Mouse (Mus musculus) hindbrain, embryonic 12.5 days (tissue): ENCODE data around the gene Fgfr1op2. TPM values are rescaled to one million over a fixed set of nuclear protein-coding genes. Genes with fewer than 3 reads are reported as not detected.

Experiments
- ATAC-seq: fragments of 200-750 bp; cut with Nextera tagmentation; 2 replicates; pipeline ENCODE4 v1.8.0; 2017; ENCODE audit warnings: moderate TSS enrichment; ENCODE audit not compliant: low FRiP score
- H3K27ac ChIP-seq: fragments of 300-500 bp; sonication (generic); 2 replicates; pipeline ENCODE4 v1.5.1; 2016; ENCODE audit warnings: mild to moderate bottlenecking
- H3K27me3 ChIP-seq: fragments of 300-500 bp; sonication (generic); 2 replicates; pipeline ENCODE4 v1.6.1; 2016; ENCODE audit warnings: mild to moderate bottlenecking
- H3K36me3 ChIP-seq: fragments of 300-500 bp; sonication (generic); 2 replicates; pipeline ENCODE4 v1.6.1; 2016; ENCODE audit warnings: mild to moderate bottlenecking
- H3K4me1 ChIP-seq: fragments of 300-500 bp; sonication (generic); 2 replicates; pipeline ENCODE4 v1.6.1; 2016
- H3K4me2 ChIP-seq: fragments of 300-500 bp; sonication (generic); replicated peaks from 2 replicates; pipeline ENCODE4 v1.6.1; 2016; ENCODE audit warnings: mild to moderate bottlenecking
- H3K4me3 ChIP-seq: fragments of 300-500 bp; sonication (generic); 2 replicates; pipeline ENCODE4 v1.5.1; 2016; ENCODE audit warnings: mild to moderate bottlenecking
- H3K9ac ChIP-seq: fragments of 300-500 bp; sonication (generic); 2 replicates; pipeline ENCODE4 v1.6.1; 2016; ENCODE audit warnings: mild to moderate bottlenecking, moderate library complexity
- H3K9me3 ChIP-seq: fragments of 300-500 bp; sonication (generic); replicated peaks from 2 replicates; pipeline ENCODE4 v1.6.1; 2016; ENCODE audit warnings: mild to moderate bottlenecking
- WGBS: fragments of 180-500 bp; shearing (Covaris S2); methylation state at CpG from one replicate; pipeline ENCODE4 v1.1.7; 2016; 5-methylcytosine and 5-hydroxymethylcytosine counted together
- polyA plus RNA-seq: library from polyadenylated mRNA; unstranded; fragments of >200 nt; fragmentation: Nextera tagmentation; extraction: Ambion mirVana; gene quantifications from 2 replicates; pipeline ENCODE4 v1.2.1, GENCODE M21; 2016

The Fgfr1op2 gene
- polyA plus RNA-seq, 1 experiment from 2014 or later, result 73.9 TPM

- 93% methylated on average over 7 of the region's 7 CpGs for WGBS
- Histone ChIP-seq H3K9ac (no peak overlapping the region), H3K27ac (no peak overlapping the region), H3K4me1 (no peaks in the 10 kb centered on the region), H3K4me3 (no peak overlapping the region), H3K27me3 (no peaks in the 10 kb centered on the region), H3K9me3 (no peaks in the 10 kb centered on the region), H3K36me3 (peaks cover 54% of the 10 kb centered on the region), H3K4me2 (no peak overlapping the region)
- no peak for ATAC-seq
Measured at GRCm38 (mm10) chr6:146611897-146612296, 34.9 kb downstream of the Fgfr1op2 start.

GRCm38 (mm10) chr6:146612736-146613135 is 35.7 kb downstream of the Fgfr1op2 start:
- H3K27me3 ChIP-seq, result no peaks in the 10 kb centered on the region
- H3K9me3 ChIP-seq, result no peaks in the 10 kb centered on the region
- H3K4me1 ChIP-seq, result no peaks in the 10 kb centered on the region
- no peak overlapping the region for H3K27ac ChIP-seq
- 92% methylated on average over 5 of the region's 5 CpGs for WGBS
- ATAC-seq, result no peak
- no peak overlapping the region for H3K9ac ChIP-seq
- H3K4me2 ChIP-seq, result no peak overlapping the region
- peaks cover 55% of the 10 kb centered on the region for H3K36me3 ChIP-seq
- no peak overlapping the region for H3K4me3 ChIP-seq

GRCm38 (mm10) chr6:146613907-146614306 is 36.9 kb downstream of the Fgfr1op2 start:
- no peak overlapping the region for H3K9ac ChIP-seq
- WGBS, result 92% methylated on average over 5 of the region's 5 CpGs
- no peak overlapping the region for H3K4me3 ChIP-seq
- H3K4me1 ChIP-seq, result no peaks in the 10 kb centered on the region
- H3K4me2 ChIP-seq, result no peak overlapping the region
- no peak overlapping the region for H3K27ac ChIP-seq
- peaks cover 66% of the 10 kb centered on the region for H3K36me3 ChIP-seq
- no peaks in the 10 kb centered on the region for H3K27me3 ChIP-seq
- H3K9me3 ChIP-seq, result no peaks in the 10 kb centered on the region
- no peak for ATAC-seq

- no peak overlapping the region for H3K4me3 ChIP-seq
- H3K27me3 ChIP-seq, result no peaks in the 10 kb centered on the region
- 91% methylated on average over 5 of the region's 5 CpGs for WGBS
- no peak overlapping the region for H3K27ac ChIP-seq
- H3K36me3 ChIP-seq, result peaks cover 62% of the 10 kb centered on the region
- ATAC-seq, result no peak
- H3K4me1 ChIP-seq, result no peaks in the 10 kb centered on the region
- H3K9me3 ChIP-seq, result no peaks in the 10 kb centered on the region
- no peak overlapping the region for H3K9ac ChIP-seq
- H3K4me2 ChIP-seq, result no peak overlapping the region
Measured at GRCm38 (mm10) chr6:146614541-146614940, 37.5 kb downstream of the Fgfr1op2 start.

- Histone ChIP-seq H3K4me1 (no peaks in the 10 kb centered on the region), H3K27me3 (no peaks in the 10 kb centered on the region), H3K4me3 (no peak overlapping the region), H3K36me3 (peaks cover 57% of the 10 kb centered on the region), H3K9me3 (no peaks in the 10 kb centered on the region), H3K4me2 (no peak overlapping the region), H3K9ac (no peak overlapping the region), H3K27ac (no peak overlapping the region)
- 93% methylated on average over 8 of the region's 8 CpGs for WGBS
- ATAC-seq, result no peak
Measured at GRCm38 (mm10) chr6:146615891-146616290, 38.9 kb downstream of the Fgfr1op2 start.

GRCm38 (mm10) chr6:146616670-146617069 is 39.7 kb downstream of the Fgfr1op2 start:
- no peak overlapping the region for H3K27ac ChIP-seq
- H3K27me3 ChIP-seq, result no peaks in the 10 kb centered on the region
- WGBS, result 93% methylated on average over 2 of the region's 2 CpGs
- no peaks in the 10 kb centered on the region for H3K9me3 ChIP-seq
- no peak overlapping the region for H3K9ac ChIP-seq
- peaks cover 57% of the 10 kb centered on the region for H3K36me3 ChIP-seq
- no peak for ATAC-seq
- H3K4me1 ChIP-seq, result no peaks in the 10 kb centered on the region
- no peak overlapping the region for H3K4me3 ChIP-seq
- no peak overlapping the region for H3K4me2 ChIP-seq

- Histone ChIP-seq H3K4me1 (peaks cover 2% of the 10 kb centered on the region), H3K9ac (no peak overlapping the region), H3K9me3 (no peaks in the 10 kb centered on the region), H3K36me3 (no peaks in the 10 kb centered on the region), H3K27me3 (no peaks in the 10 kb centered on the region), H3K4me2 (no peak overlapping the region), H3K4me3 (no peak overlapping the region), H3K27ac (no peak overlapping the region)
- WGBS, result 59% methylated on average over 3 of the region's 3 CpGs
- 0 out of 2 replicates have a peak, but pooled peaks have one; percentile 46 for ATAC-seq
Measured at GRCm38 (mm10) chr6:146628123-146628522, 51.1 kb downstream of the Fgfr1op2 start.

GRCm38 (mm10) chr6:146629781-146630756 is 53.1 kb downstream of the Fgfr1op2 start:
- H3K4me2 ChIP-seq, result no peak overlapping the region
- 86% methylated on average over 9 of the region's 9 CpGs for WGBS
- no peaks in the 10 kb centered on the region for H3K36me3 ChIP-seq
- no peak for ATAC-seq
- H3K27me3 ChIP-seq, result no peaks in the 10 kb centered on the region
- no peaks in the 10 kb centered on the region for H3K9me3 ChIP-seq
- H3K4me3 ChIP-seq, result no peak overlapping the region
- H3K4me1 ChIP-seq, result peaks cover 11% of the 10 kb centered on the region
- H3K27ac ChIP-seq, result no peak overlapping the region
- no peak overlapping the region for H3K9ac ChIP-seq

- peaks cover 11% of the 10 kb centered on the region for H3K4me1 ChIP-seq
- no peaks in the 10 kb centered on the region for H3K27me3 ChIP-seq
- H3K9me3 ChIP-seq, result no peaks in the 10 kb centered on the region
- no peak overlapping the region for H3K4me3 ChIP-seq
- no peak overlapping the region for H3K27ac ChIP-seq
- no peak for ATAC-seq
- H3K9ac ChIP-seq, result no peak overlapping the region
- H3K36me3 ChIP-seq, result no peaks in the 10 kb centered on the region
- WGBS, result 88% methylated on average over 4 of the region's 4 CpGs
- no peak overlapping the region for H3K4me2 ChIP-seq
Measured at GRCm38 (mm10) chr6:146630961-146631360, 54.0 kb downstream of the Fgfr1op2 start.

- 71% methylated on average over 8 of the region's 8 CpGs for WGBS
- no peak for ATAC-seq
Measured at GRCm38 (mm10) chr6:146631847-146632246, 54.8 kb downstream of the Fgfr1op2 start.

GRCm38 (mm10) chr6:146632403-146632802 is 55.4 kb downstream of the Fgfr1op2 start:
- Histone ChIP-seq H3K9me3 (no peaks in the 10 kb centered on the region), H3K27me3 (no peaks in the 10 kb centered on the region), H3K27ac (no peak overlapping the region), H3K36me3 (no peaks in the 10 kb centered on the region), H3K4me3 (no peak overlapping the region), H3K9ac (no peak overlapping the region; the same call in 1 of the 2 replicates), H3K4me1 (peaks cover 11% of the 10 kb centered on the region), H3K4me2 (no peak overlapping the region)
- WGBS, result 87% methylated on average over 9 of the region's 9 CpGs
- no peak for ATAC-seq

More at GRCm38 (mm10) chr6:146631847-146632246, 54.8 kb downstream of the Fgfr1op2 start:
- Histone ChIP-seq H3K4me3 (no peak overlapping the region), H3K36me3 (no peaks in the 10 kb centered on the region), H3K4me1 (peaks cover 11% of the 10 kb centered on the region), H3K4me2 (no peak overlapping the region), H3K27ac (no peak overlapping the region), H3K9ac (no peak overlapping the region; the same call in 1 of the 2 replicates), H3K9me3 (no peaks in the 10 kb centered on the region), H3K27me3 (no peaks in the 10 kb centered on the region)

- no peak for ATAC-seq
- Histone ChIP-seq H3K9ac (no peak overlapping the region), H3K27me3 (no peaks in the 10 kb centered on the region), H3K4me1 (peaks cover 11% of the 10 kb centered on the region), H3K27ac (no peak overlapping the region), H3K9me3 (no peaks in the 10 kb centered on the region), H3K4me3 (peak overlapping the region; percentile 67), H3K36me3 (no peaks in the 10 kb centered on the region), H3K4me2 (peak overlapping the region; percentile 60)
- WGBS, result 46% methylated on average over 8 of the region's 8 CpGs
Measured at GRCm38 (mm10) chr6:146633097-146633496, 56.1 kb downstream of the Fgfr1op2 start.
